Mouse (Mus musculus): Measurements from ENCODE around the gene Pacrg. TPM values are rescaled to one million over a fixed set of nuclear protein-coding genes. Genes with fewer than 3 reads are reported as not detected.

The Pacrg gene
- polyA plus RNA-seq, 1 experiment from 2014 or later = 1.0 TPM

- no peak for ATAC-seq (ENCODE audit: insufficient read depth, low FRiP score, low read depth)
- 55% methylated on average over 7 of the region's 7 CpGs for WGBS
- no peak overlapping the region for H3K4me2 ChIP-seq
- H3K36me3 ChIP-seq = no peaks in the 10 kb centered on the region
- H3K27me3 ChIP-seq (replicated peaks) = no peaks in the 10 kb centered on the region
- H3K4me1 ChIP-seq = no peaks in the 10 kb centered on the region
- H3K9me3 ChIP-seq = no peaks in the 10 kb centered on the region
- no peak overlapping the region for H3K9ac ChIP-seq
- no peak overlapping the region for H3K27ac ChIP-seq
- H3K4me3 ChIP-seq (replicated peaks) = no peak overlapping the region
These were observed 434.2 kb downstream of the Pacrg start for GRCm38 (mm10) chr17:10405906-10406305.

GRCm38 (mm10) chr17:10403186-10403585, 436.9 kb downstream of the Pacrg start:
- WGBS = 91% methylated on average over 11 of the region's 11 CpGs
- no peak overlapping the region for H3K4me2 ChIP-seq
- H3K27me3 ChIP-seq (replicated peaks) = no peaks in the 10 kb centered on the region
- no peak overlapping the region for H3K9ac ChIP-seq
- ATAC-seq (ENCODE audit: insufficient read depth, low FRiP score, low read depth) = no peak
- no peaks in the 10 kb centered on the region for H3K9me3 ChIP-seq
- no peaks in the 10 kb centered on the region for H3K4me1 ChIP-seq
- no peak overlapping the region for H3K27ac ChIP-seq
- H3K36me3 ChIP-seq = no peaks in the 10 kb centered on the region
- no peak overlapping the region for H3K4me3 ChIP-seq (replicated peaks)

- H3K9me3 ChIP-seq = no peaks in the 10 kb centered on the region
- no peak for ATAC-seq (ENCODE audit: insufficient read depth, low FRiP score, low read depth)
- H3K4me3 ChIP-seq (replicated peaks) = no peak overlapping the region
- WGBS = 86% methylated on average over 12 of the region's 12 CpGs
- H3K36me3 ChIP-seq = no peaks in the 10 kb centered on the region
- no peaks in the 10 kb centered on the region for H3K27me3 ChIP-seq (replicated peaks)
- no peak overlapping the region for H3K27ac ChIP-seq
- no peak overlapping the region for H3K4me2 ChIP-seq
- no peak overlapping the region for H3K9ac ChIP-seq
- H3K4me1 ChIP-seq = no peaks in the 10 kb centered on the region
These were observed 438.0 kb downstream of the Pacrg start for GRCm38 (mm10) chr17:10402064-10402640.

- H3K9me3 ChIP-seq = no peaks in the 10 kb centered on the region
- H3K4me2 ChIP-seq = no peak overlapping the region
- H3K4me1 ChIP-seq = no peaks in the 10 kb centered on the region
- WGBS = 81% methylated on average over 3 of the region's 3 CpGs
- H3K9ac ChIP-seq = no peak overlapping the region
- H3K4me3 ChIP-seq (replicated peaks) = no peak overlapping the region
- H3K36me3 ChIP-seq = no peaks in the 10 kb centered on the region
- no peaks in the 10 kb centered on the region for H3K27me3 ChIP-seq (replicated peaks)
- no peak for ATAC-seq (ENCODE audit: insufficient read depth, low FRiP score, low read depth)
- H3K27ac ChIP-seq = no peak overlapping the region
These were observed 438.6 kb downstream of the Pacrg start for GRCm38 (mm10) chr17:10401529-10401928.

- Histone ChIP-seq H3K9ac (no peak overlapping the region), H3K4me1 (no peaks in the 10 kb centered on the region), H3K9me3 (no peaks in the 10 kb centered on the region), H3K27me3 (replicated peaks) (no peaks in the 10 kb centered on the region), H3K4me3 (replicated peaks) (no peak overlapping the region), H3K27ac (no peak overlapping the region), H3K36me3 (no peaks in the 10 kb centered on the region), H3K4me2 (no peak overlapping the region)
- 61% methylated on average over 10 of the region's 10 CpGs for WGBS
- no peak for ATAC-seq (ENCODE audit: insufficient read depth, low FRiP score, low read depth)
These were observed 440.4 kb downstream of the Pacrg start for GRCm38 (mm10) chr17:10399706-10400105.

- ATAC-seq (ENCODE audit: insufficient read depth, low FRiP score, low read depth) = no peak
- Histone ChIP-seq H3K9me3 (no peaks in the 10 kb centered on the region), H3K4me3 (replicated peaks) (no peak overlapping the region), H3K27ac (no peak overlapping the region), H3K9ac (no peak overlapping the region), H3K27me3 (replicated peaks) (no peaks in the 10 kb centered on the region), H3K4me2 (no peak overlapping the region), H3K36me3 (no peaks in the 10 kb centered on the region), H3K4me1 (no peaks in the 10 kb centered on the region)
- WGBS = 83% methylated on average over 5 of the region's 5 CpGs
These were observed 441.2 kb downstream of the Pacrg start for GRCm38 (mm10) chr17:10398871-10399270.

GRCm38 (mm10) chr17:10397924-10398627, 442.0 kb downstream of the Pacrg start:
- Histone ChIP-seq H3K9ac (no peak overlapping the region), H3K4me1 (no peaks in the 10 kb centered on the region), H3K36me3 (no peaks in the 10 kb centered on the region), H3K4me3 (replicated peaks) (no peak overlapping the region), H3K4me2 (no peak overlapping the region), H3K27me3 (replicated peaks) (no peaks in the 10 kb centered on the region), H3K9me3 (no peaks in the 10 kb centered on the region), H3K27ac (no peak overlapping the region)
- 75% methylated on average over 10 of the region's 10 CpGs for WGBS
- ATAC-seq (ENCODE audit: insufficient read depth, low FRiP score, low read depth) = no peak

GRCm38 (mm10) chr17:10397336-10397735, 442.8 kb downstream of the Pacrg start:
- ATAC-seq (ENCODE audit: insufficient read depth, low FRiP score, low read depth) = no peak
- H3K4me2 ChIP-seq = no peak overlapping the region

GRCm38 (mm10) chr17:10396863-10397262, 443.2 kb downstream of the Pacrg start:
- WGBS = 81% methylated on average over 6 of the region's 6 CpGs
- Histone ChIP-seq H3K36me3 (no peaks in the 10 kb centered on the region), H3K4me1 (no peaks in the 10 kb centered on the region), H3K4me2 (no peak overlapping the region), H3K27me3 (replicated peaks) (no peaks in the 10 kb centered on the region), H3K9me3 (no peaks in the 10 kb centered on the region), H3K27ac (no peak overlapping the region), H3K4me3 (replicated peaks) (no peak overlapping the region), H3K9ac (no peak overlapping the region)
- no peak for ATAC-seq (ENCODE audit: insufficient read depth, low FRiP score, low read depth)

More at GRCm38 (mm10) chr17:10397336-10397735, 442.8 kb downstream of the Pacrg start:
- no peaks in the 10 kb centered on the region for H3K27me3 ChIP-seq (replicated peaks)
- no peaks in the 10 kb centered on the region for H3K9me3 ChIP-seq
- no peaks in the 10 kb centered on the region for H3K36me3 ChIP-seq
- H3K4me3 ChIP-seq (replicated peaks) = no peak overlapping the region
- H3K9ac ChIP-seq = no peak overlapping the region
- H3K27ac ChIP-seq = no peak overlapping the region
- 44% methylated on average over 11 of the region's 11 CpGs for WGBS
- no peaks in the 10 kb centered on the region for H3K4me1 ChIP-seq

- no peaks in the 10 kb centered on the region for H3K27me3 ChIP-seq (replicated peaks)
- H3K27ac ChIP-seq = no peak overlapping the region
- H3K4me1 ChIP-seq = no peaks in the 10 kb centered on the region
- H3K4me2 ChIP-seq = no peak overlapping the region
- no peak overlapping the region for H3K4me3 ChIP-seq (replicated peaks)
- H3K9me3 ChIP-seq = no peaks in the 10 kb centered on the region
- H3K9ac ChIP-seq = no peak overlapping the region
- no peaks in the 10 kb centered on the region for H3K36me3 ChIP-seq
- ATAC-seq (ENCODE audit: insufficient read depth, low FRiP score, low read depth) = no peak
- WGBS = 77% methylated on average over 8 of the region's 8 CpGs
These were observed 445.3 kb downstream of the Pacrg start for GRCm38 (mm10) chr17:10394855-10395254.

- H3K9me3 ChIP-seq = no peaks in the 10 kb centered on the region
- H3K4me1 ChIP-seq = no peaks in the 10 kb centered on the region
- ATAC-seq (ENCODE audit: insufficient read depth, low FRiP score, low read depth) = no peak
- H3K27ac ChIP-seq = no peak overlapping the region
- no peaks in the 10 kb centered on the region for H3K27me3 ChIP-seq (replicated peaks)
- H3K4me3 ChIP-seq (replicated peaks) = no peak overlapping the region
- no peak overlapping the region for H3K9ac ChIP-seq
- H3K4me2 ChIP-seq = no peak overlapping the region
- 67% methylated on average over 4 of the region's 4 CpGs for WGBS
- no peaks in the 10 kb centered on the region for H3K36me3 ChIP-seq
These were observed 446.3 kb downstream of the Pacrg start for GRCm38 (mm10) chr17:10393766-10394165.

- Histone ChIP-seq H3K4me3 (replicated peaks) (no peak overlapping the region), H3K27me3 (replicated peaks) (no peaks in the 10 kb centered on the region), H3K27ac (no peak overlapping the region), H3K4me1 (no peaks in the 10 kb centered on the region), H3K4me2 (no peak overlapping the region), H3K36me3 (no peaks in the 10 kb centered on the region), H3K9me3 (no peaks in the 10 kb centered on the region), H3K9ac (no peak overlapping the region)
- no peak for ATAC-seq (ENCODE audit: insufficient read depth, low FRiP score, low read depth)
- 75% methylated on average over 14 of the region's 14 CpGs for WGBS
These were observed 447.6 kb downstream of the Pacrg start for GRCm38 (mm10) chr17:10392342-10393034.

Data from stomach, embryonic 15.5 days (tissue).